Mouse (Mus musculus): ENCODE results near the gene Krt9.

- TF ChIP-seq USF1 (IDR thresholded peaks at IDR 0.05; ENCODE audit: low read depth, low read length) (no peak), EP300 (IDR thresholded peaks at IDR 0.05; ENCODE audit: low read depth in 1 of 2, low read length in 2 of 2) (no peak), CTCF (IDR thresholded peaks at IDR 0.05 in 2 of 3, conservative IDR thresholded peaks at IDR 0.05 in 1 of 3; ENCODE audit: control insufficient read depth in 1 of 3, insufficient read depth in 1 of 3, low read depth in 2 of 3, low read length in 3 of 3, poor library complexity in 1 of 3, severe bottlenecking in 1 of 3) (no peak), BHLHE40 (IDR thresholded peaks at IDR 0.05; ENCODE audit: borderline replicate concordance, low read depth, low read length) (no peak), UBTF (IDR thresholded peaks at IDR 0.05; ENCODE audit: borderline replicate concordance, insufficient read depth, low read depth, low read length) (no peak), GATA1 (IDR thresholded peaks at IDR 0.05; ENCODE audit: low read depth, low read length) (no peak), MXI1 (IDR thresholded peaks at IDR 0.05; ENCODE audit: low read depth, low read length) (no peak), POLR2A (IDR thresholded peaks at IDR 0.05; ENCODE audit: control insufficient read depth in 1 of 2, insufficient read depth in 1 of 2, low read depth in 1 of 2, low read length in 2 of 2, poor library complexity in 1 of 2) (no peak), ZC3H11A (IDR thresholded peaks at IDR 0.05; ENCODE audit: low read depth, low read length) (no peak), MAX (IDR thresholded peaks at IDR 0.05; ENCODE audit: low read length) (no peak), JUND (IDR thresholded peaks at IDR 0.05; ENCODE audit: low read depth, low read length) (no peak), ZKSCAN1 (IDR thresholded peaks at IDR 0.05; ENCODE audit: low read depth, low read length) (no peak), RCOR1 (IDR thresholded peaks at IDR 0.05; ENCODE audit: low read depth, low read length) (no peak), NRF1 (IDR thresholded peaks at IDR 0.05; ENCODE audit: insufficient read depth, low read depth, low read length, poor library complexity, severe bottlenecking) (no peak)
Observed at GRCm38 (mm10) chr11:100157331-100157730, 35.7 kb downstream of the Krt9 start.

All from MEL (cell line).